Mouse (Mus musculus) midbrain, embryonic 11.5 days (tissue): Measurements from ENCODE around the gene Crabp1. TPM values are rescaled to one million over a fixed set of nuclear protein-coding genes. Genes with fewer than 3 reads are reported as not detected.

Source experiments
- ATAC-seq: fragments of 200-750 bp; cut with Nextera tagmentation; 2 replicates; pipeline ENCODE4 v1.8.0; 2017; ENCODE audit warnings: moderate TSS enrichment, moderate library complexity; ENCODE audit not compliant: low FRiP score
- DNase-seq: peaks from one replicate; pipeline ENCODE4 v3.0.0; 2015; ENCODE audit warnings: low spot score; ENCODE audit errors: missing footprints
- H3K27ac ChIP-seq: fragments of 300-500 bp; sonication (generic); 2 replicates; pipeline ENCODE4 v1.5.1; 2014; ENCODE audit warnings: low read depth, low read length
- H3K27me3 ChIP-seq: fragments of 300-500 bp; sonication (generic); 2 replicates; pipeline ENCODE4 v1.6.1; 2014; ENCODE audit warnings: mild to moderate bottlenecking, low read length, moderate library complexity, mixed read lengths; ENCODE audit not compliant: control insufficient read depth, insufficient read depth
- H3K36me3 ChIP-seq: fragments of 300-500 bp; sonication (generic); 2 replicates; pipeline ENCODE4 v1.6.1; 2014; ENCODE audit warnings: mild to moderate bottlenecking, low read length, moderate library complexity, mixed read lengths; ENCODE audit not compliant: control insufficient read depth, insufficient read depth
- H3K4me1 ChIP-seq: fragments of 300-500 bp; sonication (generic); 2 replicates; pipeline ENCODE4 v1.6.1; 2014; ENCODE audit warnings: low read length; ENCODE audit not compliant: control insufficient read depth, insufficient read depth
- H3K4me2 ChIP-seq: fragments of 300-500 bp; sonication (generic); 2 replicates; pipeline ENCODE4 v1.6.1; 2014; ENCODE audit warnings: mild to moderate bottlenecking, moderate library complexity
- H3K4me3 ChIP-seq: fragments of 300-500 bp; sonication (generic); 2 replicates; pipeline ENCODE4 v1.5.1; 2014; ENCODE audit warnings: low read depth, low read length
- H3K9ac ChIP-seq: fragments of 300-500 bp; sonication (generic); 2 replicates; pipeline ENCODE4 v1.6.1; 2014; ENCODE audit warnings: low read length
- H3K9me3 ChIP-seq: fragments of 300-500 bp; sonication (generic); 2 replicates; pipeline ENCODE4 v1.6.1; 2016; ENCODE audit warnings: low read length; ENCODE audit not compliant: control insufficient read depth
- WGBS: fragments of 180-500 bp; shearing (Covaris S2); extraction: QIAGEN DNeasy Blood & Tissue Kit; methylation state at CpG from one replicate; pipeline ENCODE4 v1.1.7; 2014; 5-methylcytosine and 5-hydroxymethylcytosine counted together
- polyA plus RNA-seq: library from polyadenylated mRNA; unstranded; fragments of >200 nt; fragmentation: Nextera tagmentation; extraction: Ambion mirVana; gene quantifications from 2 replicates; pipeline ENCODE4 v1.2.1, GENCODE M21; 2014

Crabp1 gene
- polyA plus RNA-seq: 1,135 and 1,165 TPM in 2 replicates

GRCm38 (mm10) chr9:54764561-54765217 lies at the start of gene Crabp1:
Gene Crabp1, plus strand, starts transcription at chr9:54764748.
- peak; percentile 95 for DNase-seq
- peak; percentile 65 for ATAC-seq
- Histone ChIP-seq H3K9ac (peak within 1 kb of the TSS; percentile 41), H3K27ac (peak within 1 kb of the TSS; percentile 28; the same call in 1 of the 2 replicates), H3K4me3 (peak within 1 kb of the TSS; percentile 37), H3K4me2 (peak within 1 kb of the TSS; percentile 61), H3K4me1 (peaks cover 17% of the 10 kb centered on the region), H3K36me3 (no peaks in the 10 kb centered on the region), H3K9me3 (no peaks in the 10 kb centered on the region), H3K27me3 (peaks cover 28% of the 10 kb centered on the region)
- WGBS: under 1% methylated on average over 39 of the region's 45 CpGs

DNA sequence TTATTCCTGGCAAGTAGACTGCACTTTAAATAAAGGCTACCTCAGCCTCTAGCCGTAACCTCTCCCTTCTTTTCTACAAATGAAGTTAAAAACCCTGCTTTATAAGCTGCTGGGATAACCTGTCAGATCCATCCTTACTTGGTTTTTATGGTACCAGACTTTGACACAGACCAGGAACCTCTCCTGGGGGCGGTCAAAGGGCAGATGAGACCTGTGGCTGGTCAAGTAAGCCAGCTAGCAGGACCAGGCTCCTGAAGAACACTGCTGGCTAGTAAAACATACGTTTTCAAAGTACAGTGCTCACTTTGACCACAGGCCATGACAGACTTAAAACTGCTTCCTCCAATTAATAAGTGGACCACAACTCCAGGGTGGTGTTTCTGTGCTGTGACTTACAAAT lies 48.8 kb upstream of the Crabp1 start:
- Histone ChIP-seq H3K4me1 (no peaks in the 10 kb centered on the region), H3K4me3 (no peak overlapping the region), H3K4me2 (no peak overlapping the region), H3K36me3 (peaks cover 7% of the 10 kb centered on the region; the same call in 1 of the 2 replicates), H3K9me3 (no peaks in the 10 kb centered on the region), H3K27ac (no peak overlapping the region), H3K27me3 (no peaks in the 10 kb centered on the region), H3K9ac (no peak overlapping the region)
- ATAC-seq (no peak), DNase-seq (no peak)
- 95% methylated on average over 3 of the region's 3 CpGs for WGBS

- Histone ChIP-seq H3K9ac (no peak overlapping the region), H3K4me2 (no peak overlapping the region), H3K9me3 (no peaks in the 10 kb centered on the region), H3K27ac (no peak overlapping the region), H3K4me3 (no peak overlapping the region), H3K36me3 (peaks cover 7% of the 10 kb centered on the region; the same call in 1 of the 2 replicates), H3K27me3 (no peaks in the 10 kb centered on the region), H3K4me1 (no peaks in the 10 kb centered on the region)
- WGBS: 84% methylated on average over 3 of the region's 3 CpGs
- ATAC-seq (no peak), DNase-seq (no peak)
Measured at GRCm38 (mm10) chr9:54717527-54717926, 47.0 kb upstream of the Crabp1 start.

DNA sequence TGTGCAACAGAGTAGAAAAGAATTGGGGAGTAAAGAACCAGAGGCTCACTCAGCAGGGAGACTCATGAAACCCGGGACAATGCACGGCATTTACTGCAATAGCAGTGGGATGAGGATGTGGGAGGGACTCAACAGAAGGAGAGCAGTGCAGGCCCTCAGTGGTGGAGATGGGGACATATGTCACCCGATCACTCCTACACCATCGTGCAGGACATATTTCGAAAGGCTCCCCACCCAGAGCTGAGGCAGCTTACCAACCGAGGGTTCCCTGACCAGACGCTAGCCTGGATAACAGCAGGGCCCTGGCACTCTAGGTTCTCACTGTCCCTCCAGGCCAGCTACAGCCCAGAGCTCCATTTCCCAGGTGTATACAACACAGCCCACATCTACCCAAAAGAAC lies 42.4 kb upstream of the Crabp1 start:
- Histone ChIP-seq H3K9ac (no peak overlapping the region), H3K4me3 (no peak overlapping the region), H3K4me1 (no peaks in the 10 kb centered on the region), H3K9me3 (no peaks in the 10 kb centered on the region), H3K27me3 (no peaks in the 10 kb centered on the region), H3K27ac (no peak overlapping the region), H3K4me2 (no peak overlapping the region), H3K36me3 (peaks cover 7% of the 10 kb centered on the region)
- 88% methylated on average over 7 of the region's 7 CpGs for WGBS
- DNase-seq: no peak
- no peak for ATAC-seq

GRCm38 (mm10) chr9:54722596-54722995 lies 42.0 kb upstream of the Crabp1 start:
- DNase-seq: no peak
- Histone ChIP-seq H3K4me1 (no peaks in the 10 kb centered on the region), H3K4me2 (no peak overlapping the region), H3K4me3 (no peak overlapping the region), H3K36me3 (peaks cover 11% of the 10 kb centered on the region), H3K9me3 (no peaks in the 10 kb centered on the region), H3K27ac (no peak overlapping the region), H3K9ac (no peak overlapping the region), H3K27me3 (no peaks in the 10 kb centered on the region)
- no peak for ATAC-seq
- 91% methylated on average over 4 of the region's 4 CpGs for WGBS

- DNase-seq: no peak
- H3K36me3 ChIP-seq: peaks cover 11% of the 10 kb centered on the region
Measured at GRCm38 (mm10) chr9:54726315-54726714, 38.2 kb upstream of the Crabp1 start.

GRCm38 (mm10) chr9:54732122-54732521 lies 32.4 kb upstream of the Crabp1 start:
- H3K27me3 ChIP-seq: no peaks in the 10 kb centered on the region
- DNase-seq: no peak
- H3K27ac ChIP-seq: no peak overlapping the region
- H3K9me3 ChIP-seq: no peaks in the 10 kb centered on the region
- H3K4me2 ChIP-seq: no peak overlapping the region
- no peak overlapping the region for H3K9ac ChIP-seq
- H3K4me1 ChIP-seq: peaks cover 8% of the 10 kb centered on the region
- peaks cover 5% of the 10 kb centered on the region; the same call in 1 of the 2 replicates for H3K36me3 ChIP-seq
- ATAC-seq: no peak
- WGBS: 90% methylated on average over 2 of the region's 2 CpGs
- H3K4me3 ChIP-seq: no peak overlapping the region

More at GRCm38 (mm10) chr9:54726315-54726714, 38.2 kb upstream of the Crabp1 start:
- Histone ChIP-seq H3K4me2 (no peak overlapping the region), H3K9ac (no peak overlapping the region), H3K9me3 (no peaks in the 10 kb centered on the region), H3K27me3 (no peaks in the 10 kb centered on the region), H3K27ac (no peak overlapping the region), H3K4me1 (no peaks in the 10 kb centered on the region), H3K4me3 (no peak overlapping the region)
- 84% methylated on average over 5 of the region's 5 CpGs for WGBS
- ATAC-seq: no peak

GRCm38 (mm10) chr9:54733921-54734638 lies 30.5 kb upstream of the Crabp1 start, which contains the start of gene Wdr61:
Gene Wdr61, minus strand, starts transcription at chr9:54734519.
- DNase-seq: peak; percentile 100
- Histone ChIP-seq H3K27me3 (no peaks in the 10 kb centered on the region), H3K4me2 (peak within 1 kb of the TSS; percentile 78), H3K36me3 (no peaks in the 10 kb centered on the region), H3K4me3 (peak within 1 kb of the TSS; percentile 71), H3K27ac (no peak within 1 kb of the TSS), H3K4me1 (peaks cover 8% of the 10 kb centered on the region), H3K9me3 (no peaks in the 10 kb centered on the region), H3K9ac (peak within 1 kb of the TSS; percentile 75)
- 3% methylated on average over 32 of the region's 32 CpGs for WGBS
- ATAC-seq: peak; percentile 96

DNA sequence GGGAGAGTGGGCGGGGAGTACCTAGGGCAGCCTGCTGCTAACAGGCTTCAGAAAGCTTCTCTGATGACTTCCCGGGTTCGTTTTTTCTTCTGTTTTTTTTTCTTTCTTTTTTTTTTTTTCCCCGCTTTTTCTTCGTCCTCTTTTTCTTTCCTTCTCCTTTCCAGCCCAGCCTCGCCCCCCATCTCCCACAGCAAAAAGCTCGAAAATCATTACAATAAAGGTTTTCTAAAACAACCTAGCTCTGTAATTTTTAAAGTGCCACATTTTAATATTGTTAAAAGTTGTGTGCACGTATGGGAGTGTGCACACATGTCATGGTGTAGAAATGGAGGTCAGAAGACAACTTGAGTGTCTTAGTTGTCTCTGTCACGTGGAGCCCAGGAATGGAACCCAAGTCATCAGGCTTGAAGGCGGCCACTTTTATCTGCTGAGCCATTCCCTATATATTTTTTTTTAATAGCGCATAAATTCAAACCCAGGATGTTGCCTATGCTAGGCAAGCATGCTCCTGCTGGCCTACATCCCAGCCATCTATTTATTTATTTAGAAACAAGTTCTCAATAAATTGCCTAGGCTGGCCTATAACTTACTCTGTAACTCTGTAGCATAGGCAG lies 29.8 kb upstream of the Crabp1 start:
- Histone ChIP-seq H3K36me3 (no peaks in the 10 kb centered on the region), H3K4me1 (peaks cover 8% of the 10 kb centered on the region), H3K9me3 (no peaks in the 10 kb centered on the region), H3K4me3 (peak overlapping the region; percentile 71), H3K4me2 (peak overlapping the region; percentile 78), H3K27me3 (no peaks in the 10 kb centered on the region), H3K27ac (no peak overlapping the region), H3K9ac (peak overlapping the region; percentile 75; the same call in 1 of the 2 replicates)
- peak; percentile 26; the same call in 1 of the 2 replicates for ATAC-seq
- WGBS: 21% methylated on average over 11 of the region's 11 CpGs
- no peak for DNase-seq
